Mouse (Mus musculus): ENCODE results near the gene Acot8.

GRCm38 (mm10) chr2:164752454-164752853 lies 52.2 kb downstream of the Acot8 start:
- TF ChIP-seq CTCF (IDR thresholded peaks at IDR 0.05; ENCODE audit: low read depth, low read length), result no peak
- TF ChIP-seq EP300 (IDR thresholded peaks at IDR 0.05; ENCODE audit: insufficient read depth, low read depth, low read length), result no peak
- no peak for TF ChIP-seq POLR2A (IDR thresholded peaks at IDR 0.05; ENCODE audit: insufficient read depth, low read length)
